Mouse (Mus musculus): Measurements from ENCODE around the gene Itgav. TPM values are rescaled to one million over a fixed set of nuclear protein-coding genes. Genes with fewer than 3 reads are reported as not detected.

Itgav gene
- total RNA-seq, 1 experiment = 92.6 TPM

DNA sequence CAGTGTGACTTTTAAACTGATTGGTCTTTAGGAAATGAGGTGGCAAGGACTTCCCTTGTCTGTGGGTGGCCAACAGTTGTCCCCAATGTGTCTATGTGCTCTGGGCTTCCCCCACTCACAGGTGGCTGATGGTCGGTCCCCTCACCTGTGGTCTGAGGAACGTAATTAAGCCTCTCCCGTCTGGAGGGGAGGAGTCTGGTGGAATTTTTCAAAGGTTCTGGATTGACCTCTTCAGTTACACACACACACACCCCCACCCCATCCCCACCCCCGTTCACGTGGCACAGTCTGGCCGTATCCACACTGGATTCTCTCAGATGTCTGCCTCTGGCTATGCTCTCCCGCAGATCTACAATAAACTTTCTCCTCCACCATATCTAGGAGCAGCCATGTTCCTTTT lies 30.1 kb upstream of the Itgav start:
- TF ChIP-seq CHD2 (IDR thresholded peaks at IDR 0.05; ENCODE audit: low read depth, low read length) (no peak), ZNF384 (IDR thresholded peaks at IDR 0.05; ENCODE audit: low read depth, low read length) (no peak), HCFC1 (IDR thresholded peaks at IDR 0.05; ENCODE audit: borderline replicate concordance, insufficient read depth, low read length) (no peak)
- Histone ChIP-seq H3K9ac (ENCODE audit: insufficient read depth, low read depth, low read length, poor library complexity, severe bottlenecking) (no peak overlapping the region), H3K4me1 (ENCODE audit: control insufficient read depth in 2 of 2, insufficient read depth in 2 of 2, low read length in 2 of 2, poor library complexity in 1 of 2) (peaks cover 11 to 13% of the 10 kb centered on the region in 2 experiments; a peak in 3 of 4 replicates), H3K36me3 (ENCODE audit: control insufficient read depth, insufficient read depth, low read length, poor library complexity, severe bottlenecking) (no peaks in the 10 kb centered on the region), H3K9me3 (ENCODE audit: control insufficient read depth, insufficient read depth, low read depth, low read length) (no peaks in the 10 kb centered on the region), H3K4me3 (ENCODE audit: insufficient read depth in 1 of 2, low read depth in 1 of 2, low read length in 2 of 2, poor library complexity in 1 of 2, severe bottlenecking in 1 of 2) (no peak overlapping the region), H3K27ac (ENCODE audit: insufficient read depth, low read depth, low read length, poor library complexity, severe bottlenecking) (no peak overlapping the region)
- no peak for DNase-seq (ENCODE audit: low read depth, low spot score)
- in situ Hi-C loops (cut with MboI; ENCODE audit: low sequenced_read_pairs in 2 of 2, unreplicated experiment in 2 of 2) = no loop called here

DNA sequence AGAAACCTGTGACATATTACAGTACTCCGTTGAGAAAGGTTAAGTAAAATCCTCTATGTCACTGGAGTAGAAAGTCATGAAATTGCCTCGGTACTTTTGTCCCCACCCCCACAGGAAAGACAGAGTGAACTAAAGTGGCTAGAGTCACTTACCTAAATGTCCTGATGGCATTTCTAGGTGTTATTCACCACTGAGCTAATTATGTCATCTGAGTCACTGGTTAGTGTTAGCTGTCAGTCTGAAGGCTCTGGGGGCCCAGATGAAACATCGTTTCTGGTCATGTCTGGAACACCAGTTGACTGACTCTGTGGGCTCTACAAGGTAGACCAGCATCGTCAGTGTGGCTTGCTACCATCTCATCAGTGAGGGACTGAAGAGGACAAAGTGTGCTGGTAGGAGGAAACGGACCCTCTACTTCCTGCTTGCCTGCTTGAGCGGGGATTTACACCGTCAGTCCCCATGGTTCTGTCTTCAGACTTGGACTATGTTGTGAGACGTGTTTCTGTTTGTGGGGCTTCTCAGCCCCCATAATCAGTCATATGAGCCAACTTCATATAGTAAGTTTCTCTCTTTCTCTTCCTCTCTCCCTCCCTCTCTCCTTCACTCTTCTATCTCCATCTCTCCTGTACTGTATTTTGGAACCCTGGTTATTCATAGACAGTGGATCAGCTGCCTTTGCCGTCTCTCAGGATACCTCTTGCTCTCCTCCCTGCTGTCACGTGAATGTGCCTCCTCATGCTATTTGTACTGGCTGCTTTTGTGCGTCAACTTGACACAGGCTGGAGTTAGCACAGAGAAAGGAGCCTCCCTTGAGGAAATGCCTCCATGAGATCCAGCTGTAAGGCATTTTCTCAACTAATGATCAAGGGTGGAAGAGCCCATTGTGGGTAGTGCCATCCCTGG lies 28.6 kb upstream of the Itgav start:
- Histone ChIP-seq H3K36me3 (ENCODE audit: control insufficient read depth, insufficient read depth, low read length, poor library complexity, severe bottlenecking) (no peaks in the 10 kb centered on the region), H3K9ac (ENCODE audit: insufficient read depth, low read depth, low read length, poor library complexity, severe bottlenecking) (no peak overlapping the region), H3K27ac (ENCODE audit: insufficient read depth, low read depth, low read length, poor library complexity, severe bottlenecking) (no peak overlapping the region), H3K4me1 (ENCODE audit: control insufficient read depth in 2 of 2, insufficient read depth in 2 of 2, low read length in 2 of 2, poor library complexity in 1 of 2) (peaks cover 10 to 13% of the 10 kb centered on the region in 2 experiments; a peak in 3 of 4 replicates), H3K4me3 (ENCODE audit: insufficient read depth in 1 of 2, low read depth in 1 of 2, low read length in 2 of 2, poor library complexity in 1 of 2, severe bottlenecking in 1 of 2) (no peak overlapping the region), H3K9me3 (ENCODE audit: control insufficient read depth, insufficient read depth, low read depth, low read length) (no peaks in the 10 kb centered on the region)
- TF ChIP-seq ZNF384 (IDR thresholded peaks at IDR 0.05; ENCODE audit: low read depth, low read length) (no peak), MAFK (IDR thresholded peaks at IDR 0.05; ENCODE audit: insufficient read depth, low read depth, low read length) (no peak), ZC3H11A (IDR thresholded peaks at IDR 0.05; ENCODE audit: borderline replicate concordance, low read depth, low read length) (no peak), HCFC1 (IDR thresholded peaks at IDR 0.05; ENCODE audit: borderline replicate concordance, insufficient read depth, low read length) (no peak), CHD2 (IDR thresholded peaks at IDR 0.05; ENCODE audit: low read depth, low read length) (no peak)
- in situ Hi-C loops (cut with MboI; ENCODE audit: low sequenced_read_pairs in 2 of 2, unreplicated experiment in 2 of 2) = no loop called here
- no peak for DNase-seq (ENCODE audit: low read depth, low spot score)

DNA sequence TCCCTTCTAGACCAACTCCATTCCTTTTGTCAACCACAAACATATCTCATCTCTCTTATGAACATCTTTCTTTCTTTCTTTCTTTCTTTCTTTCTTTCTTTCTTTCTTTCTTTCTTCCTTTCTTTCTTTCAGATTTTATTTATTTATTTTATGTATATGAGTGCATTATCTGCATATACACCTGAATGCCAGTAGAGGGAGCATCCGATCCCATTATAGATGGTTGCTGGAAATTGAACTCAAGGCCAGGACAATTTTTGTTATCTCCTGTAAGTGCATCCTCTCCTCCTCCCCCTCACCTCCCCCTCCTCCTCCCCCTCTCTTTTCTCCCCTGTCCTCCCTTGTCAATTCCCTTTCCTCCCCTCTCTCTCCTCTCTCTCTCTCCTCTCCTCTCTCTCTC lies 25.7 kb upstream of the Itgav start:
- TF ChIP-seq ZC3H11A (IDR thresholded peaks at IDR 0.05; ENCODE audit: borderline replicate concordance, low read depth, low read length) (no peak; the same call in 1 of the 2 replicates), CHD2 (IDR thresholded peaks at IDR 0.05; ENCODE audit: low read depth, low read length) (no peak)
- Histone ChIP-seq H3K9me3 (ENCODE audit: control insufficient read depth, insufficient read depth, low read depth, low read length) (no peaks in the 10 kb centered on the region), H3K4me3 (ENCODE audit: insufficient read depth in 1 of 2, low read depth in 1 of 2, low read length in 2 of 2, poor library complexity in 1 of 2, severe bottlenecking in 1 of 2) (no peak overlapping the region), H3K4me1 (ENCODE audit: control insufficient read depth in 2 of 2, insufficient read depth in 2 of 2, low read length in 2 of 2, poor library complexity in 1 of 2) (peaks cover 4 to 5% of the 10 kb centered on the region in 2 experiments; a peak in 3 of 4 replicates), H3K27ac (ENCODE audit: insufficient read depth, low read depth, low read length, poor library complexity, severe bottlenecking) (no peak overlapping the region), H3K9ac (ENCODE audit: insufficient read depth, low read depth, low read length, poor library complexity, severe bottlenecking) (no peak overlapping the region), H3K36me3 (ENCODE audit: control insufficient read depth, insufficient read depth, low read length, poor library complexity, severe bottlenecking) (no peaks in the 10 kb centered on the region)
- in situ Hi-C loops (cut with MboI; ENCODE audit: low sequenced_read_pairs in 2 of 2, unreplicated experiment in 2 of 2) = no loop called here
- no peak for DNase-seq (ENCODE audit: low read depth, low spot score)

DNA sequence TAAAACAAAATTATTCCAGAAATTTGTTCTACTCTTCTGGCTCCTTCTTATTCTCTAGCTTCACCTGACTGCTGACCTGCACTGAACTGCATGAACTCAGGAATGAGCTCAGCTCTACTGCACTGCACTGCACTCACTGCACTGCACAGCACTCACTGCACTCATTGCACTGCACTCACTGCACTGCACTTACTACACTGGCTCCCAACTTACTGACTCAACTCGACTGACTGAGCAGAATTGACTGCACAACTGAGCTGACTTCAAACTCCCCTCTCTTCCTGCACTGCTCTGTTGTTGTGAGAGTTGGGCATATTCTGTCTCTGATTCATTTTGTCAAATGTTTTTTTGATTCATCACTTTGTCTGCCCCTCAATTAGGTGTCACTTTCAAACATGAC lies 24.9 kb upstream of the Itgav start:
- no peak for TF ChIP-seq ZC3H11A (IDR thresholded peaks at IDR 0.05; ENCODE audit: borderline replicate concordance, low read depth, low read length)
- TF ChIP-seq HCFC1 (IDR thresholded peaks at IDR 0.05; ENCODE audit: borderline replicate concordance, insufficient read depth, low read length) = no peak
- no peak for TF ChIP-seq ZNF384 (IDR thresholded peaks at IDR 0.05; ENCODE audit: low read depth, low read length)
- no peak for TF ChIP-seq CHD2 (IDR thresholded peaks at IDR 0.05; ENCODE audit: low read depth, low read length)
- TF ChIP-seq MAFK (IDR thresholded peaks at IDR 0.05; ENCODE audit: insufficient read depth, low read depth, low read length) = no peak
- Histone ChIP-seq H3K4me1 (ENCODE audit: control insufficient read depth in 2 of 2, insufficient read depth in 2 of 2, low read length in 2 of 2, poor library complexity in 1 of 2) (peaks cover 2 to 3% of the 10 kb centered on the region in 2 experiments; a peak in 2 of 4 replicates), H3K27ac (ENCODE audit: insufficient read depth, low read depth, low read length, poor library complexity, severe bottlenecking) (no peak overlapping the region), H3K9ac (ENCODE audit: insufficient read depth, low read depth, low read length, poor library complexity, severe bottlenecking) (no peak overlapping the region), H3K4me3 (ENCODE audit: insufficient read depth in 1 of 2, low read depth in 1 of 2, low read length in 2 of 2, poor library complexity in 1 of 2, severe bottlenecking in 1 of 2) (no peak overlapping the region), H3K9me3 (ENCODE audit: control insufficient read depth, insufficient read depth, low read depth, low read length) (no peaks in the 10 kb centered on the region), H3K36me3 (ENCODE audit: control insufficient read depth, insufficient read depth, low read length, poor library complexity, severe bottlenecking) (no peaks in the 10 kb centered on the region)
- in situ Hi-C loops (cut with MboI; ENCODE audit: low sequenced_read_pairs in 2 of 2, unreplicated experiment in 2 of 2) = no loop called here
- no peak for DNase-seq (ENCODE audit: low read depth, low spot score)
